Mouse (Mus musculus): ENCODE measurements around the gene Tas2r136.

Gene Tas2r136

DNA sequence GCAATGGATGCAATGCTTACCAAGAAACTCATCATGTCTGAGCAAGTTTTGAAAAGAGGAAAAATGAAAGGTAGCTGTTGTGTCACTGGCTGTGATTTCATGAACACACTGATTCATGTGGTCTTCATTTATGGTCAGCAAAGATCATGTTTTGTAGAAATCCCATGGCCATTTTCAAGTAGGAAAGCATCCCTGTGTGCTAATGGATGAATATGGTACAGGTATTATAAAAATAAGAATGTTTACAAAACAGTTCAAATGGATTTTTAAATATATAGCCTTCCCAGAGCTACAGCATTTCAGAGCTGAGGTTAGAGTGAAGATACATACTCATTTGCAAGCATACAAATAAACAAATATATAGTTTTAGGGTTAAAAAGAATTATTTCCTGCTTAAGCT, at the start of gene Tas2r136:
Gene Tas2r136, minus strand, starts transcription at position 101 of the 400 bp plus-strand sequence.
- in situ Hi-C loops (cut with MboI; ENCODE audit: low pct_unique_long_range_greater_than_20kb in 1 of 2, low sequenced_read_pairs in 2 of 2, unreplicated experiment in 1 of 2), result no loop called here

GRCm38 (mm10) chr6:132802518-132802917, 24.6 kb upstream of the Tas2r136 start, which contains the start of gene Tas2r117:
Gene Tas2r117, plus strand, starts transcription at chr6:132802818.
- in situ Hi-C loops (cut with MboI; ENCODE audit: low pct_unique_long_range_greater_than_20kb in 1 of 2, low sequenced_read_pairs in 2 of 2, unreplicated experiment in 1 of 2), result no loop called here

GRCm38 (mm10) chr6:132795393-132795792, 17.4 kb upstream of the Tas2r136 start:
- in situ Hi-C loops (cut with MboI; ENCODE audit: low pct_unique_long_range_greater_than_20kb in 1 of 2, low sequenced_read_pairs in 2 of 2, unreplicated experiment in 1 of 2), result no loop called here

GRCm38 (mm10) chr6:132761831-132762230, 16.1 kb downstream of the Tas2r136 start, which contains the start of gene Tas2r102:
Gene Tas2r102, plus strand, starts transcription at chr6:132762131.
- in situ Hi-C loops (cut with MboI; ENCODE audit: low pct_unique_long_range_greater_than_20kb in 1 of 2, low sequenced_read_pairs in 2 of 2, unreplicated experiment in 1 of 2), result no loop called here

- in situ Hi-C loops (cut with MboI; ENCODE audit: low pct_unique_long_range_greater_than_20kb in 1 of 2, low sequenced_read_pairs in 2 of 2, unreplicated experiment in 1 of 2), result no loop called here
Measured at GRCm38 (mm10) chr6:132754430-132754829, 23.5 kb downstream of the Tas2r136 start, which contains the start of gene Tas2r124. Gene Tas2r124, plus strand, starts transcription at chr6:132754730.

- in situ Hi-C loops (cut with MboI; ENCODE audit: low pct_unique_long_range_greater_than_20kb in 1 of 2, low sequenced_read_pairs in 2 of 2, unreplicated experiment in 1 of 2), result no loop called here
Measured at GRCm38 (mm10) chr6:132750206-132750605, 27.8 kb downstream of the Tas2r136 start.

DNA sequence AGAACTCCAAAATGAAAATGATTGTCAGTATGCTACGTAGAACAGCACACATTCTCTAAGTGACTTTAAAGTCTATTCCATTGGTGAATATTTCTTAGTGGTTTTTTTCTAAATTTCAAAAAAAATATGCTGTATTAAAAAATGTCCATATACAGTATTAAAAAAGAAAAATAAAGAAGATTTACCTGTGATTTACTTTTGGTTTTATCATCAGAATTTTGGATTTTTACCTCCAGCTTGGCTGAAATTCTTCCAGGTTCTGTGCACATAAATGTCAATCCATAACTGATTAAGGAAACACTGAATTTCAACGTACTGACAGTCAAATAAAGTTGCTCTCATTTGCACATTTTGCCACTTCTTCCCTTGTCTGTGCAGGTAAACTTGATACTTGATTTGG, 40.0 kb downstream of the Tas2r136 start, which contains the start of gene Tas2r115:
Gene Tas2r115, minus strand, starts transcription at position 101 of the 400 bp plus-strand sequence.
- in situ Hi-C loops (cut with MboI; ENCODE audit: low pct_unique_long_range_greater_than_20kb in 1 of 2, low sequenced_read_pairs in 2 of 2, unreplicated experiment in 1 of 2), result no loop called here

Measured in mouse embryonic stem cell (cell line).